Mouse (Mus musculus): ENCODE measurements around the gene Hmces. TPM values are rescaled to one million over a fixed set of nuclear protein-coding genes. Genes with fewer than 3 reads are reported as not detected.

Gene Hmces
- polyA plus RNA-seq, 1 experiment from 2014 or later: 47.6 TPM

GRCm38 (mm10) chr6:87898028-87898427 is 15.7 kb upstream of the Hmces start:
- H3K9me3 ChIP-seq (ENCODE audit: control insufficient read depth, low read length): no peaks in the 10 kb centered on the region
- DNase-seq (ENCODE audit: low spot score, missing footprints) (no peak), ATAC-seq (ENCODE audit: low FRiP score) (no peak)
- WGBS: 98% methylated on average over 10 of the region's 10 CpGs
- H3K27me3 ChIP-seq (ENCODE audit: control insufficient read depth, insufficient read depth, low read length): no peaks in the 10 kb centered on the region
- no peaks in the 10 kb centered on the region for H3K4me1 ChIP-seq (ENCODE audit: control insufficient read depth, insufficient read depth, low read length)
- peaks cover 30% of the 10 kb centered on the region for H3K36me3 ChIP-seq (ENCODE audit: control insufficient read depth, insufficient read depth, low read length)
- no peak overlapping the region for H3K4me3 ChIP-seq (ENCODE audit: low read depth, low read length)
- no peak overlapping the region for H3K27ac ChIP-seq (ENCODE audit: low read depth, low read length)
- H3K9ac ChIP-seq (ENCODE audit: low read length): no peak overlapping the region
- no peak overlapping the region for H3K4me2 ChIP-seq

GRCm38 (mm10) chr6:87906632-87907031 is 7.1 kb upstream of the Hmces start:
- H3K27me3 ChIP-seq (ENCODE audit: control insufficient read depth, insufficient read depth, low read length): no peaks in the 10 kb centered on the region
- no peaks in the 10 kb centered on the region for H3K9me3 ChIP-seq (ENCODE audit: control insufficient read depth, low read length)
- H3K4me2 ChIP-seq: no peak overlapping the region
- H3K4me3 ChIP-seq (ENCODE audit: low read depth, low read length): no peak overlapping the region
- ATAC-seq (ENCODE audit: low FRiP score): no peak
- no peak overlapping the region for H3K27ac ChIP-seq (ENCODE audit: low read depth, low read length)
- no peaks in the 10 kb centered on the region for H3K4me1 ChIP-seq (ENCODE audit: control insufficient read depth, insufficient read depth, low read length)
- 73% methylated on average over 5 of the region's 5 CpGs for WGBS
- no peak overlapping the region for H3K9ac ChIP-seq (ENCODE audit: low read length)
- H3K36me3 ChIP-seq (ENCODE audit: control insufficient read depth, insufficient read depth, low read length): peaks cover 42% of the 10 kb centered on the region
- DNase-seq (ENCODE audit: low spot score, missing footprints): peak; percentile 85

- Histone ChIP-seq H3K4me1 (ENCODE audit: control insufficient read depth, insufficient read depth, low read length) (peaks cover 3% of the 10 kb centered on the region; the same call in 1 of the 2 replicates), H3K9ac (ENCODE audit: low read length) (no peak overlapping the region), H3K9me3 (ENCODE audit: control insufficient read depth, low read length) (no peaks in the 10 kb centered on the region), H3K4me2 (no peak overlapping the region), H3K27ac (ENCODE audit: low read depth, low read length) (no peak overlapping the region), H3K4me3 (ENCODE audit: low read depth, low read length) (no peak overlapping the region), H3K27me3 (ENCODE audit: control insufficient read depth, insufficient read depth, low read length) (no peaks in the 10 kb centered on the region), H3K36me3 (ENCODE audit: control insufficient read depth, insufficient read depth, low read length) (peaks cover 26% of the 10 kb centered on the region)
- WGBS: 91% methylated on average over 6 of the region's 6 CpGs
- no peak for DNase-seq (ENCODE audit: low spot score, missing footprints)
- no peak for ATAC-seq (ENCODE audit: low FRiP score)
Measured at GRCm38 (mm10) chr6:87909181-87909580, 4.6 kb upstream of the Hmces start.

- 87% methylated on average over 6 of the region's 6 CpGs for whole genome bisulfite sequencing
- no peaks in the 10 kb centered on the region for H3K9me3 ChIP-seq (ENCODE audit: control insufficient read depth, low read length)
- H3K4me1 ChIP-seq (ENCODE audit: control insufficient read depth, insufficient read depth, low read length): peaks cover 11% of the 10 kb centered on the region
- ATAC-seq (ENCODE audit: low FRiP score) (no peak), DNase-seq (ENCODE audit: low spot score, missing footprints) (no peak)
- no peaks in the 10 kb centered on the region for H3K27me3 ChIP-seq (ENCODE audit: control insufficient read depth, insufficient read depth, low read length)
- H3K27ac ChIP-seq (ENCODE audit: low read depth, low read length): no peak overlapping the region
- no peak overlapping the region for H3K4me2 ChIP-seq
- no peak overlapping the region for H3K4me3 ChIP-seq (ENCODE audit: low read depth, low read length)
- no peak overlapping the region for H3K9ac ChIP-seq (ENCODE audit: low read length)
- peaks cover 17% of the 10 kb centered on the region for H3K36me3 ChIP-seq (ENCODE audit: control insufficient read depth, insufficient read depth, low read length)
Measured at GRCm38 (mm10) chr6:87911559-87911958, 2.2 kb upstream of the Hmces start.

GRCm38 (mm10) chr6:87914326-87915102 is 779 bp downstream of the Hmces start:
- Histone ChIP-seq H3K36me3 (ENCODE audit: control insufficient read depth, insufficient read depth, low read length) (peaks cover 3% of the 10 kb centered on the region; the same call in 1 of the 2 replicates), H3K27ac (ENCODE audit: low read depth, low read length) (peak overlapping the region; percentile 37; the same call in 1 of the 2 replicates), H3K9me3 (ENCODE audit: control insufficient read depth, low read length) (no peaks in the 10 kb centered on the region), H3K4me2 (peak overlapping the region; percentile 64), H3K4me1 (ENCODE audit: control insufficient read depth, insufficient read depth, low read length) (peaks cover 11% of the 10 kb centered on the region), H3K9ac (ENCODE audit: low read length) (peak overlapping the region; percentile 74), H3K4me3 (ENCODE audit: low read depth, low read length) (peak overlapping the region; percentile 79), H3K27me3 (ENCODE audit: control insufficient read depth, insufficient read depth, low read length) (no peaks in the 10 kb centered on the region)
- ATAC-seq (ENCODE audit: low FRiP score) (peak; percentile 75), DNase-seq (ENCODE audit: low spot score, missing footprints) (no peak)
- WGBS: 3% methylated on average over 35 of the region's 35 CpGs

- H3K4me1 ChIP-seq (ENCODE audit: control insufficient read depth, insufficient read depth, low read length): peaks cover 11% of the 10 kb centered on the region
- no peak overlapping the region for H3K4me3 ChIP-seq (ENCODE audit: low read depth, low read length)
- no peak for ATAC-seq (ENCODE audit: low FRiP score)
- WGBS: 89% methylated on average over 5 of the region's 5 CpGs
- DNase-seq (ENCODE audit: low spot score, missing footprints): no peak
- no peaks in the 10 kb centered on the region for H3K9me3 ChIP-seq (ENCODE audit: control insufficient read depth, low read length)
- H3K27me3 ChIP-seq (ENCODE audit: control insufficient read depth, insufficient read depth, low read length): no peaks in the 10 kb centered on the region
- no peak overlapping the region for H3K27ac ChIP-seq (ENCODE audit: low read depth, low read length)
- no peak overlapping the region for H3K9ac ChIP-seq (ENCODE audit: low read length)
- H3K4me2 ChIP-seq: no peak overlapping the region
- peaks cover 3% of the 10 kb centered on the region; the same call in 1 of the 2 replicates for H3K36me3 ChIP-seq (ENCODE audit: control insufficient read depth, insufficient read depth, low read length)
Measured at GRCm38 (mm10) chr6:87915939-87916338, 2.2 kb downstream of the Hmces start.

- DNase-seq (ENCODE audit: low spot score, missing footprints) (no peak), ATAC-seq (ENCODE audit: low FRiP score) (no peak)
- no peaks in the 10 kb centered on the region for H3K4me1 ChIP-seq (ENCODE audit: control insufficient read depth, insufficient read depth, low read length)
- H3K36me3 ChIP-seq (ENCODE audit: control insufficient read depth, insufficient read depth, low read length): peaks cover 7% of the 10 kb centered on the region
- no peaks in the 10 kb centered on the region for H3K27me3 ChIP-seq (ENCODE audit: control insufficient read depth, insufficient read depth, low read length)
- no peaks in the 10 kb centered on the region for H3K9me3 ChIP-seq (ENCODE audit: control insufficient read depth, low read length)
- no peak overlapping the region for H3K4me2 ChIP-seq
- H3K4me3 ChIP-seq (ENCODE audit: low read depth, low read length): no peak overlapping the region
- 93% methylated on average over 4 of the region's 4 CpGs for WGBS
- H3K27ac ChIP-seq (ENCODE audit: low read depth, low read length): no peak overlapping the region
- H3K9ac ChIP-seq (ENCODE audit: low read length): no peak overlapping the region
Measured at GRCm38 (mm10) chr6:87921201-87921600, 7.5 kb downstream of the Hmces start.

GRCm38 (mm10) chr6:87923624-87924023 is 9.9 kb downstream of the Hmces start:
- 94% methylated on average over 1 of the region's 1 CpGs for WGBS
- no peak for DNase-seq (ENCODE audit: low spot score, missing footprints)
- no peak for ATAC-seq (ENCODE audit: low FRiP score)
- no peak overlapping the region for H3K9ac ChIP-seq (ENCODE audit: low read length)
- H3K36me3 ChIP-seq (ENCODE audit: control insufficient read depth, insufficient read depth, low read length): peaks cover 7% of the 10 kb centered on the region
- no peak overlapping the region for H3K4me2 ChIP-seq
- H3K27me3 ChIP-seq (ENCODE audit: control insufficient read depth, insufficient read depth, low read length): no peaks in the 10 kb centered on the region
- no peaks in the 10 kb centered on the region for H3K9me3 ChIP-seq (ENCODE audit: control insufficient read depth, low read length)
- no peaks in the 10 kb centered on the region for H3K4me1 ChIP-seq (ENCODE audit: control insufficient read depth, insufficient read depth, low read length)
- no peak overlapping the region for H3K27ac ChIP-seq (ENCODE audit: low read depth, low read length)
- no peak overlapping the region for H3K4me3 ChIP-seq (ENCODE audit: low read depth, low read length)

- Histone ChIP-seq H3K27ac (ENCODE audit: low read depth, low read length) (no peak overlapping the region), H3K4me3 (ENCODE audit: low read depth, low read length) (no peak overlapping the region), H3K4me2 (no peak overlapping the region), H3K4me1 (ENCODE audit: control insufficient read depth, insufficient read depth, low read length) (peaks cover 2% of the 10 kb centered on the region; the same call in 1 of the 2 replicates), H3K27me3 (ENCODE audit: control insufficient read depth, insufficient read depth, low read length) (no peaks in the 10 kb centered on the region), H3K36me3 (ENCODE audit: control insufficient read depth, insufficient read depth, low read length) (peaks cover 6% of the 10 kb centered on the region; the same call in 1 of the 2 replicates), H3K9me3 (ENCODE audit: control insufficient read depth, low read length) (no peaks in the 10 kb centered on the region; the same call in 1 of the 2 replicates), H3K9ac (ENCODE audit: low read length) (no peak overlapping the region)
- DNase-seq (ENCODE audit: low spot score, missing footprints): no peak
- WGBS: 91% methylated on average over 5 of the region's 5 CpGs
- no peak for ATAC-seq (ENCODE audit: low FRiP score)
Measured at GRCm38 (mm10) chr6:87935037-87935436, 21.3 kb downstream of the Hmces start.
